Mouse (Mus musculus) MEL (cell line): ENCODE data around the gene Slc13a3. TPM values are rescaled to one million over a fixed set of nuclear protein-coding genes. Genes with fewer than 3 reads are reported as not detected.

Source experiments
- DNase-seq: peaks from one replicate; pipeline ENCODE4 v3.0.0; 2011; ENCODE audit warnings: low read depth, low spot score
- H3K27ac ChIP-seq: 2 replicates; pipeline ENCODE4 v1.5.1; 2012; ENCODE audit warnings: low read depth, mild to moderate bottlenecking, control low read depth, low read length, moderate library complexity; ENCODE audit not compliant: control insufficient read depth
- H3K27me3 ChIP-seq, 2 experiments: fragments of 150-350 bp in 1 of 2; sonication (generic) in 1 of 2; 2 replicates each; pipeline ENCODE4 v1.6.1; 2012; ENCODE audit warnings: low read length in 2 of 2, mild to moderate bottlenecking in 2 of 2, improper control_type of control experiment in 1 of 2, moderate library complexity in 1 of 2; ENCODE audit not compliant: insufficient read depth in 2 of 2, control insufficient read depth in 1 of 2
- H3K36me3 ChIP-seq, 2 experiments: 2 replicates each; pipeline ENCODE4 v1.6.1; 2012 to 2014; ENCODE audit warnings: low read length in 2 of 2, improper control_type of control experiment in 1 of 2, inconsistent platforms in 1 of 2, mild to moderate bottlenecking in 1 of 2; ENCODE audit not compliant: insufficient read depth in 2 of 2, control insufficient read depth in 1 of 2
- H3K4me1 ChIP-seq, 2 experiments: fragments of 150-350 bp in 1 of 2; sonication (generic) in 1 of 2; 2 replicates each; pipeline ENCODE4 v1.6.1; 2012; ENCODE audit warnings: low read length in 2 of 2, improper control_type of control experiment in 1 of 2, mild to moderate bottlenecking in 1 of 2; ENCODE audit not compliant: insufficient read depth in 2 of 2, control insufficient read depth in 1 of 2
- H3K4me3 ChIP-seq, 2 experiments: fragments of 150-350 bp in 1 of 2; sonication (generic) in 1 of 2; 2 replicates each; pipeline ENCODE4 v1.5.1; 2012; ENCODE audit warnings: low read depth in 2 of 2, low read length in 2 of 2, mild to moderate bottlenecking in 2 of 2, moderate library complexity in 2 of 2, control low read depth in 1 of 2, improper control_type of control experiment in 1 of 2; ENCODE audit not compliant: control insufficient read depth in 1 of 2, insufficient read depth in 1 of 2
- H3K79me2 ChIP-seq: 2 replicates; pipeline ENCODE4 v1.6.1; 2012; ENCODE audit warnings: mild to moderate bottlenecking, low read length, moderate library complexity; ENCODE audit not compliant: control insufficient read depth, poor library complexity, insufficient read depth
- H3K9ac ChIP-seq: 2 replicates; pipeline ENCODE4 v1.6.1; 2012; ENCODE audit warnings: low read depth, mild to moderate bottlenecking, control low read depth, low read length, moderate library complexity; ENCODE audit not compliant: control insufficient read depth, poor library complexity, severe bottlenecking
- H3K9me3 ChIP-seq: fragments of 150-350 bp; sonication (generic); replicated peaks from 2 replicates; pipeline ENCODE4 v1.6.1; 2012; ENCODE audit warnings: mild to moderate bottlenecking, low read length, improper control_type of control experiment, moderate library complexity; ENCODE audit not compliant: insufficient read depth
- BHLHE40 ChIP-seq: IDR thresholded peaks from 2 replicates; pipeline ENCODE4 v1.6.1; 2012; ENCODE audit warnings: low read depth, mild to moderate bottlenecking, inconsistent platforms, low read length, improper control_type of control experiment, borderline replicate concordance
- CHD2 ChIP-seq: IDR thresholded peaks from 2 replicates; pipeline ENCODE4 v1.6.1; 2011; ENCODE audit warnings: low read length, improper control_type of control experiment
- ELF1 ChIP-seq: IDR thresholded peaks from 2 replicates; pipeline ENCODE4 v1.6.1; 2014; ENCODE audit warnings: low read depth, mild to moderate bottlenecking, inconsistent platforms, low read length, improper control_type of control experiment, moderate library complexity
- EP300 ChIP-seq, 2 experiments: IDR thresholded peaks; 2 replicates each; pipeline ENCODE4 v1.6.1; 2011; ENCODE audit warnings: improper control_type of control experiment in 2 of 2, low read length in 2 of 2, low read depth in 1 of 2, mild to moderate bottlenecking in 1 of 2
- ETS1 ChIP-seq: IDR thresholded peaks from 2 replicates; pipeline ENCODE4 v1.6.1; 2012; ENCODE audit warnings: low read depth, mild to moderate bottlenecking, inconsistent platforms, low read length, improper control_type of control experiment, moderate library complexity
- KAT2A ChIP-seq: conservative IDR thresholded peaks from 2 replicates; pipeline ENCODE4 v1.6.1; 2012; ENCODE audit warnings: low read depth, low read length, improper control_type of control experiment, inconsistent platforms
- MAX ChIP-seq: IDR thresholded peaks from 2 replicates; pipeline ENCODE4 v1.6.1; 2011; ENCODE audit warnings: low read length, improper control_type of control experiment
- MAZ ChIP-seq: IDR thresholded peaks from 2 replicates; pipeline ENCODE4 v1.6.1; 2012; ENCODE audit warnings: low read depth, mild to moderate bottlenecking, inconsistent platforms, low read length, improper control_type of control experiment
- MEF2A ChIP-seq: IDR thresholded peaks from 2 replicates; pipeline ENCODE4 v1.6.1; 2014; ENCODE audit warnings: low read depth, mild to moderate bottlenecking, inconsistent platforms, low read length, improper control_type of control experiment; ENCODE audit not compliant: poor library complexity, insufficient replicate concordance, severe bottlenecking; ENCODE audit errors: extremely low read depth
- MXI1 ChIP-seq: IDR thresholded peaks from 2 replicates; pipeline ENCODE4 v1.6.1; 2011; ENCODE audit warnings: mild to moderate bottlenecking, low read depth, low read length, improper control_type of control experiment
- MYB ChIP-seq: IDR thresholded peaks from 2 replicates; pipeline ENCODE4 v1.6.1; 2011; ENCODE audit warnings: mild to moderate bottlenecking, low read depth, low read length, improper control_type of control experiment
- MYC ChIP-seq: IDR thresholded peaks from 2 replicates; pipeline ENCODE4 v1.6.1; 2011; ENCODE audit warnings: low read depth, mild to moderate bottlenecking, low read length, improper control_type of control experiment, moderate library complexity
- NELFE ChIP-seq: IDR thresholded peaks from 2 replicates; pipeline ENCODE4 v1.6.1; 2011; ENCODE audit warnings: low read depth, low read length, improper control_type of control experiment
- NRF1 ChIP-seq: IDR thresholded peaks from 2 replicates; pipeline ENCODE4 v1.6.1; 2014; ENCODE audit warnings: low read depth, mild to moderate bottlenecking, inconsistent platforms, low read length, improper control_type of control experiment, moderate library complexity; ENCODE audit not compliant: poor library complexity, insufficient read depth, severe bottlenecking
- POLR2AphosphoS2 ChIP-seq: IDR thresholded peaks from 2 replicates; pipeline ENCODE4 v1.6.1; 2011; ENCODE audit warnings: low read length, improper control_type of control experiment
- RCOR1 ChIP-seq: IDR thresholded peaks from 2 replicates; pipeline ENCODE4 v1.6.1; 2012; ENCODE audit warnings: low read depth, mild to moderate bottlenecking, inconsistent platforms, low read length, improper control_type of control experiment
- SMC3 ChIP-seq: IDR thresholded peaks from 2 replicates; pipeline ENCODE4 v1.6.1; 2011; ENCODE audit warnings: low read depth, low read length, improper control_type of control experiment
- TBP ChIP-seq: IDR thresholded peaks from 2 replicates; pipeline ENCODE4 v1.8.0; 2011; ENCODE audit warnings: low read depth, low read length, improper control_type of control experiment
- UBTF ChIP-seq: IDR thresholded peaks from 2 replicates; pipeline ENCODE4 v1.6.1; 2012; ENCODE audit warnings: low read depth, mild to moderate bottlenecking, inconsistent platforms, low read length, improper control_type of control experiment, moderate library complexity, borderline replicate concordance; ENCODE audit not compliant: insufficient read depth
- USF2 ChIP-seq, 2 experiments: IDR thresholded peaks; 2 replicates each; pipeline ENCODE4 v1.6.1; 2011 to 2012; ENCODE audit warnings: improper control_type of control experiment in 2 of 2, low read length in 2 of 2, borderline replicate concordance in 1 of 2, inconsistent platforms in 1 of 2, low read depth in 1 of 2, mild to moderate bottlenecking in 1 of 2; ENCODE audit not compliant: insufficient read depth in 1 of 2
- polyA plus RNA-seq, 2 experiments: library from polyadenylated mRNA; stranded (reverse) in 1 of 2; unstranded in 1 of 2; fragments of >175 nt in 1 of 2; fragments of >200 nt in 1 of 2; gene quantifications; 2 replicates each; pipeline versions ENCODE4 v1.2.1 to v1.2.4; 2012; ENCODE audit warnings: low replicate concordance in 2 of 2, low read depth in 1 of 2; ENCODE audit not compliant: insufficient read length in 2 of 2, insufficient read depth in 1 of 2, missing spikeins in 1 of 2
- total RNA-seq: library from RNA; depleted of rRNA; stranded (reverse); fragments of 300-350 nt; gene quantifications from 2 replicates; pipeline ENCODE4 v1.2.3, GENCODE M21; 2012

The Slc13a3 gene
- total and polyA plus RNA-seq, 3 experiments: not detected

DNA sequence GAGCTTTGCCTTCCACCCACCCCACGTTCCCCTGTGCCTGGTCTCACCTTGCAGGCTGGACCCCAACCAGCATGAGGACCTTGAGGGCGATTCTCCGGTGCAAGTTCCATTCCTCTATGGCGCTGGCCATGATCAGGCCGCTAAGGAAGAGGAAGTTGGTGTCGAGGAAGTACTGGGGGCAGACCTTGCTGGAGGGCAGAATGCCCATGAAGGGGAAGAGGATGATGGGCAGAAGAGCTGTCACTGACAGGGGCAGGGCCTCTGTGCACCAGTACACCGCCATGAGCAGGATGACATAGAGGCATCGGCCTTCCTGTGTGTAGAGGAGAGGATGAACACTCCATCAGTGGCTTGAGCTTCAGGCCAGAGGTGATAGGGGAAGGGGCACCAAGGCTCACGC is 24.6 kb downstream of the Slc13a3 start:
- Histone ChIP-seq H3K27me3 (no peaks in the 10 kb centered on the region), H3K9me3 (no peaks in the 10 kb centered on the region), H3K79me2 (no peaks in the 10 kb centered on the region), H3K36me3 (no peaks in the 10 kb centered on the region), H3K9ac (no peak overlapping the region), H3K27ac (no peak overlapping the region), H3K4me1 (no peaks in the 10 kb centered on the region)
- DNase-seq: no peak
- TF ChIP-seq ELF1 (no peak), NRF1 (no peak), MYC (no peak), MXI1 (no peak), BHLHE40 (no peak), EP300 (IDR thresholded peaks at IDR 0.05; ENCODE audit: low read depth in 1 of 2, low read length in 2 of 2) (no peak), ETS1 (no peak), UBTF (no peak)
- TF ChIP-seq, all 39 proteins: peak for 0
- no peak overlapping the region for H3K4me3 ChIP-seq

DNA sequence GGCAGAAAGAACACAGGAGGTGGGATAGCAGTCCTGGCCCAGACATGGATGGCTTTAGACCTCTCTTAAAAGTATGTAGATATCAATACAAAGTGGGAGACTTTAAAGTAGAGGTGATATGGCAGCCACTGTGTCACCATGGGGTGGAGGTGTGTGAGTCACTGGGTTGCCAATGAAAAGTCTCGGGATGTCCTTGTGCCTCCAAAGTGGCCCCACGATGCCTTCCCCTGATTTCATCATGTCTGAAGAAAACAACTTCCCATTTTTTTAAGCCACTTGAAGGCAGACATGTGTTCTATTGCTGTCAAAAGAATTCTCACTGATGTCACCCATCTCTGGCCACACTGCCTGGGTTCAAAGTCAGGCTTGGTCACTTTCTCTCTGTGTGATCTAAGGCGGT is 28.2 kb downstream of the Slc13a3 start:
- no peaks in the 10 kb centered on the region for H3K79me2 ChIP-seq
- no peaks in the 10 kb centered on the region for H3K4me1 ChIP-seq
- no peaks in the 10 kb centered on the region for H3K9me3 ChIP-seq
- DNase-seq: no peak
- no peaks in the 10 kb centered on the region for H3K36me3 ChIP-seq
- H3K27me3 ChIP-seq: no peaks in the 10 kb centered on the region
- TF ChIP-seq SMC3 (no peak), NELFE (no peak), NRF1 (no peak), MEF2A (no peak), USF2 (IDR thresholded peaks at IDR 0.05; ENCODE audit: borderline replicate concordance in 1 of 2, insufficient read depth in 1 of 2, low read depth in 1 of 2, low read length in 2 of 2) (no peak), CHD2 (no peak), KAT2A (no peak), EP300 (IDR thresholded peaks at IDR 0.05; ENCODE audit: low read depth in 1 of 2, low read length in 2 of 2) (no peak), POLR2AphosphoS2 (no peak), ELF1 (no peak), RCOR1 (no peak), TBP (no peak), BHLHE40 (no peak), UBTF (no peak), MAX (no peak), MAZ (no peak), MYB (no peak)
- TF ChIP-seq, all 39 proteins: peak for 0
- no peak overlapping the region for H3K4me3 ChIP-seq
- H3K9ac ChIP-seq: no peak overlapping the region
- H3K27ac ChIP-seq: no peak overlapping the region
